Mouse (Mus musculus) brain, adult 2 months (tissue): ENCODE data around the gene Gm20696.

Experiments
- DNase-seq: peaks from one replicate; pipeline ENCODE4 v3.0.0; 2011; ENCODE audit warnings: low read depth, low spot score

The Gm20696 gene

GRCm38 (mm10) chr6:99368118-99368753 lies 298.4 kb downstream of the Gm20696 start:
- no peak for DNase-seq

- peak; percentile 26 for DNase-seq
Observed at GRCm38 (mm10) chr6:99364545-99364944, 302.1 kb downstream of the Gm20696 start.

- no peak for DNase-seq
Observed at GRCm38 (mm10) chr6:99360581-99360980, 306.0 kb downstream of the Gm20696 start.

GRCm38 (mm10) chr6:99359765-99360499 lies 306.7 kb downstream of the Gm20696 start:
- DNase-seq, result no peak

- no peak for DNase-seq
Observed at GRCm38 (mm10) chr6:99359036-99359698, 307.4 kb downstream of the Gm20696 start.

- DNase-seq, result no peak
Observed at GRCm38 (mm10) chr6:99357931-99358330, 308.7 kb downstream of the Gm20696 start.

- no peak for DNase-seq
Observed at GRCm38 (mm10) chr6:99354338-99354737, 312.3 kb downstream of the Gm20696 start.

GRCm38 (mm10) chr6:99353441-99353840 lies 313.2 kb downstream of the Gm20696 start:
- DNase-seq, result peak; percentile 18

- no peak for DNase-seq
Observed at GRCm38 (mm10) chr6:99350566-99350965, 316.0 kb downstream of the Gm20696 start.

- no peak for DNase-seq
Observed at GRCm38 (mm10) chr6:99350156-99350555, 316.4 kb downstream of the Gm20696 start.

GRCm38 (mm10) chr6:99347836-99348235 lies 318.8 kb downstream of the Gm20696 start:
- no peak for DNase-seq

GRCm38 (mm10) chr6:99344966-99345365 lies 321.6 kb downstream of the Gm20696 start:
- DNase-seq, result no peak

GRCm38 (mm10) chr6:99344357-99344756 lies 322.2 kb downstream of the Gm20696 start:
- no peak for DNase-seq

GRCm38 (mm10) chr6:99343815-99344214 lies 322.8 kb downstream of the Gm20696 start:
- DNase-seq, result no peak

- DNase-seq, result no peak
Observed at GRCm38 (mm10) chr6:99342416-99342815, 324.2 kb downstream of the Gm20696 start.

- DNase-seq, result no peak
Observed at GRCm38 (mm10) chr6:99340902-99341301, 325.7 kb downstream of the Gm20696 start.

GRCm38 (mm10) chr6:99339986-99340721 lies 326.4 kb downstream of the Gm20696 start:
- no peak for DNase-seq

GRCm38 (mm10) chr6:99339343-99339620 lies 327.3 kb downstream of the Gm20696 start:
- no peak for DNase-seq

- DNase-seq, result no peak
Observed at GRCm38 (mm10) chr6:99338593-99339342, 327.8 kb downstream of the Gm20696 start.

GRCm38 (mm10) chr6:99338174-99338573 lies 328.4 kb downstream of the Gm20696 start:
- no peak for DNase-seq

- DNase-seq, result peak; percentile 45
Observed at GRCm38 (mm10) chr6:99337575-99337974, 329.0 kb downstream of the Gm20696 start.
